Mouse (Mus musculus): ENCODE results near the gene Fmnl2.

DNA sequence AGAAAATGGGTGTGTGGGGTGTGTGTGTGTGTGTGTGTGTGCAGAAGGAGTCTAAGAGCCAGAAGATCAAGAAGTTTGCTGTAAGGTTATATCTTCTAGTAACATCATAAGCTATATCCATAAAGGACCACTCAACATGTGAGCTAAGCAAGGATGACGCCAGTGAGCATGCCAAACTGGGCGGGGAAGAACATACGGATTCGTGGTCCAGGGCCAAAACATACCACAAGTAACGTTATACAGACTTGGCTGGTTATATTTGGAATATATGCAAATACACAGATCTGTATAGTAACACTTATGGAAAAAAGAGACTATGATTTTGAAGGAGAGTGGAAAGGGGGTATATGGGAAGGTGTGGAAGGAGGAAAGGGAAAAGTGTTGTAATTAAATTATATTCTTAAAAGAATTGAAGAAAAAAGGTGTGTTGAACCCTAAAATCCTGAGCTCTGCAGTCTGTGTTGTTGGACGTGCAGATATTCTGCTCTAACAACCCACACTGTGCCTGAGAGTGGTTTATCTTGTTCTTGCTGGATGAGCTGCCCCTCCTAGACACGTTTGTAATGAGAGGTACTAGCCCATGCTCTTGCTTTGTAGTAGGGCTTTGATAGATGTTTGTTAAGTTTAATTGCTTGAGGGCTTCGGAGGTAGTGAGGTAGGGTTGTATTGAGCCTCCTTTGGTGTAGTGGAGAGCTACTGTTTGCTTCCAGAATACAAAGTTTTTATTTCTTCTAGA is 45.7 kb downstream of the Fmnl2 start:
- TF ChIP-seq ZC3H11A (IDR thresholded peaks at IDR 0.05; ENCODE audit: borderline replicate concordance, low read depth, low read length) (no peak), CHD2 (IDR thresholded peaks at IDR 0.05; ENCODE audit: low read depth, low read length) (no peak), ZNF384 (IDR thresholded peaks at IDR 0.05; ENCODE audit: low read depth, low read length) (no peak), MAFK (IDR thresholded peaks at IDR 0.05; ENCODE audit: insufficient read depth, low read depth, low read length) (no peak), HCFC1 (IDR thresholded peaks at IDR 0.05; ENCODE audit: borderline replicate concordance, insufficient read depth, low read length) (no peak)
